Mouse (Mus musculus): ENCODE measurements around the gene Ier2. TPM values are rescaled to one million over a fixed set of nuclear protein-coding genes. Genes with fewer than 3 reads are reported as not detected.

Gene Ier2
- polyA plus RNA-seq, 1 experiment, result 11.0 TPM

DNA sequence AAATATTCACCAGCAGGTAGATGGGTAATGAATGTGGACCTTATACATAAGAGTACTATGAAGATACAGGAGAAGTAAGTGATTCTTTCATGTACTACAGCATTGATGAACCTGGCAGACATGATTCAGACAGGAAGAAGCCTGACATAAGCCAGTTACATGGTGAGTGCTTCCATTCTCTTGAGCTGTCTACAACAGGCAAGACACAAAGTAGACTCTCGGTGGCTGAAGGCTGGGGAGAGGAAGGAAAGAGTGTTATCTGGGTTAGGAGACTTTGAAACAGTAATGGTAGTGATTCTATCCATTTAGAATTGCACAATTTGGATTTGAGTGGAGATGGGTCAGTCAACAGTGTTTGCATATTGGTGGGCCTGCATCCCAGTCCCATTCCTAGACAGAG is 3.7 kb downstream of the Ier2 start:
- DNase-seq (ENCODE audit: low read depth), result no peak
- TF ChIP-seq CTCF (IDR thresholded peaks at IDR 0.05; ENCODE audit: borderline replicate concordance, extremely low read depth, insufficient read depth, insufficient read length) (no peak), POLR2A (IDR thresholded peaks at IDR 0.05; ENCODE audit: borderline replicate concordance, extremely low read depth, insufficient read depth, insufficient read length, poor library complexity, severe bottlenecking) (no peak)

DNA sequence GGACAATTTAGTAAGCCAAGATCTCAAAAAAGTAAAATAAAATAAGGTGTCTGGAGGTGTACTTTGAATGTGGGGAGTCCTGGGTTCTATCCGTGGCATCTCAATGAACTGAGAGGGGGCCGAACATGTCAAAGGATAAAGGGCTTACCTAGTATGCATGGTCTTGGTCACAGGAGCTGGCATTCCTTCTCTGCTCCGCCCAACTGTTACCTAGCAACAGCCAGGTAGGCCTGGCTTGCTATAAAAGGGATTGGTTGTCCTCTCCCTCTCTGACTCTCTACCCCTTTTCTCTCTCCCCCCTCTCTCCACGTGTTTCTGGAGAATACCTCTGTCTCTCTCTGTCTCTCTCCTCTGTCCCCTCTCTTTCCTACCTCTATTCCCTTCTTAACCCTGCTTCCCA is 5.0 kb downstream of the Ier2 start:
- TF ChIP-seq CTCF (IDR thresholded peaks at IDR 0.05; ENCODE audit: borderline replicate concordance, extremely low read depth, insufficient read depth, insufficient read length) (no peak), POLR2A (IDR thresholded peaks at IDR 0.05; ENCODE audit: borderline replicate concordance, extremely low read depth, insufficient read depth, insufficient read length, poor library complexity, severe bottlenecking) (no peak)
- no peak for DNase-seq (ENCODE audit: low read depth)

DNA sequence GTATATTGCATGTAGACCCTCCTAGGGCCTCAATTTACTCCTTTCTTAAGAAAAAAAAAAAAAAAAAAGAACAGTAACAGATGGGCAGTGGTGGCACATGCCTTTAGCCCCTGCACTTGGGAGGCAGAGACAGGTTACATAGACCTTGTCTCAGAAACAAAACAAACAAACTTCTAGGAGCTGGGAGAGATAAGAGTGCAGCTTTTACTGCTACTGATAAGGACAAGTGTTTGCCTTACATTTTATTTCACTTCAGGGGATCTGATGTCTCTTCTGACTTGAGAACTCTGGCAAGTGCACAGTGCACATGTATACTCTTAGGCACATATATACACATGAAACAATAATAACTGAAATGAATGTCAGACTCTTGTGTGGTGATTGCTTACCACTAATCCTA is 5.4 kb downstream of the Ier2 start:
- TF ChIP-seq CTCF (IDR thresholded peaks at IDR 0.05; ENCODE audit: borderline replicate concordance, extremely low read depth, insufficient read depth, insufficient read length), result no peak
- TF ChIP-seq POLR2A (IDR thresholded peaks at IDR 0.05; ENCODE audit: borderline replicate concordance, extremely low read depth, insufficient read depth, insufficient read length, poor library complexity, severe bottlenecking), result no peak
- no peak for DNase-seq (ENCODE audit: low read depth)

DNA sequence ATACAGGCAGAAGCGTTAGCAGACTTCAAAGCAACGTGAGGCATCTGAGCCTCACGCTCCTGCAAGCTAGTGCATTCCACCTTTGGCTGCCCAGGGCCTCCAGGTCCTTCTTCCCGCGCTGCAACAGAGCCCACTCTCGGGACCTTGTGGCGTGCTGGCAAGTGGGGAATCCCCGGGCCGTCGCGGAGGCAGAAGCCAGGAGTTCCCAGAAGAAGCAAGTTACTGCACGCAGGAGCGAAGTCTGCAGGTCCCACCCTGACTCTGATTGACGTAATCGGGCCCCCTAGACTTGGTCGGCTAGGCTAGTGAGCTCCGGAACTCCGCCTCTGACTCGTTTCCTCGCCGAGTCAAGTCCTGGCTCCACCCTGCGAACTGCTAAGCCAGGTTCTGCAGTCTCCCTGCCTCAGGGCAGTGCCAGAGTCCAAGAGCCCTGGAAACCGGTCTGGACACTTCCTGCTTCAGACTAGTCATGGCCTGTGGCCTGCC is 6.0 kb downstream of the Ier2 start:
- peak; percentile 60 for DNase-seq (ENCODE audit: low read depth)
- TF ChIP-seq CTCF (IDR thresholded peaks at IDR 0.05; ENCODE audit: borderline replicate concordance, extremely low read depth, insufficient read depth, insufficient read length) (no peak), POLR2A (IDR thresholded peaks at IDR 0.05; ENCODE audit: borderline replicate concordance, extremely low read depth, insufficient read depth, insufficient read length, poor library complexity, severe bottlenecking) (no peak)

DNA sequence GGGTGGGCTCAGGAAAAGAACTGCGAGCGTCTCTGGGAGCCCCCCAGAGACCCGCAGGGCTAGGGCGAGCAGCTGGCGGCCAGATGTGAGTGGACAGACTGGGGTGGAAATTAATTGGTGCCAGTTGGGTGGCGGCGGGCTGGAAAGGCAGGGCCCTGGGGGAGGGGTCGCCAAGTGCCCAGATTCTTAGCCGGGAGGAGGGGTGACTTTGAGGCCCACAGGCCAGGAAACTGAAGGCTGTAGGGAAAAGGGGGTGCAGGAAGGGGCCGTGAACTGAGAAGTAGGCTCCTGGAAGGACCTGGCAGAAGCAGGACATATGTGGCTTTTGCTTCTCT is 6.5 kb downstream of the Ier2 start:
- TF ChIP-seq CTCF (IDR thresholded peaks at IDR 0.05; ENCODE audit: borderline replicate concordance, extremely low read depth, insufficient read depth, insufficient read length) (no peak), POLR2A (IDR thresholded peaks at IDR 0.05; ENCODE audit: borderline replicate concordance, extremely low read depth, insufficient read depth, insufficient read length, poor library complexity, severe bottlenecking) (no peak)
- peak; percentile 34 for DNase-seq (ENCODE audit: low read depth)

DNA sequence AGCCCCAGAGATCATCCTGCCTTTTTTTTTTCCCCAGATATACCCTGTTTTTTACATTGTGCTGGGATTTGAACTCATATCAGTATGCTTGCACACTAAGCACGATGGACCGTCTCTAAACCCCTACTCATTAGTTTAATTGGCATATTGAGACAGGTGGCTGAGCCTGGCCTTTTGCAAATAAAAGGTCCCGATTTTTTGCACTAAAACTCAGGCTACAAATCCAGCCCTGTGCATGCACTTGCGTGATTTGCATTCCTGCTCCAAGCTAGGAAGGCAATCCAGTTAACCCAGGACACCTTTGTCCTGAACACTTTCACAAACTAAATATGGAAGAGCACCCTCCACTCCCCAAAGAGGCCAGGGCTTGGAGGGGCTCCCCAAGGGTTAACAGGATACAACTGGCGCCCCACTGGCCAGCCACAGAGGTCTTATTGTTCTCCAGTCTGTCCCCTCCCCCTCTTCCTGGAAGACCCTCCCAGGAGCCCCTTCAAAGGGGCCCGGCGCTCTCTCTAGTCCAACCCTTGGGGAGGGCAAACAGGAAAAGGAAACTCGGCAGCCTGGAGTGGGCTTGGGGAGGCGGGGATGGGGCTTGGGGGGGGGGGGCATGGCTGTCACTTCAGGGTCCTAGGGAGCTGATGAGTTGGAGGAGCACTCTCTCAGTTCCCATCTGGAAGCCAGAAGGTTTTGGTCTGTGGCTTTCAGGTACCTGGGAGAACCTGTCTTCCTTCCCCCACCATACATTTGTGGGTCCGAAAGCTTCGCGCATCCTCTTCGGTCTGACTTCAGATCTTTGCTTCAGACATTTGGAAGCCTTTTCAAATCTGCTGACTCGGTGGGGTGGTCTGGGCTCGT is 7.1 kb downstream of the Ier2 start:
- TF ChIP-seq POLR2A (IDR thresholded peaks at IDR 0.05; ENCODE audit: borderline replicate concordance, extremely low read depth, insufficient read depth, insufficient read length, poor library complexity, severe bottlenecking) (no peak), CTCF (IDR thresholded peaks at IDR 0.05; ENCODE audit: borderline replicate concordance, extremely low read depth, insufficient read depth, insufficient read length) (no peak)
- peak; percentile 86 for DNase-seq (ENCODE audit: low read depth)

DNA sequence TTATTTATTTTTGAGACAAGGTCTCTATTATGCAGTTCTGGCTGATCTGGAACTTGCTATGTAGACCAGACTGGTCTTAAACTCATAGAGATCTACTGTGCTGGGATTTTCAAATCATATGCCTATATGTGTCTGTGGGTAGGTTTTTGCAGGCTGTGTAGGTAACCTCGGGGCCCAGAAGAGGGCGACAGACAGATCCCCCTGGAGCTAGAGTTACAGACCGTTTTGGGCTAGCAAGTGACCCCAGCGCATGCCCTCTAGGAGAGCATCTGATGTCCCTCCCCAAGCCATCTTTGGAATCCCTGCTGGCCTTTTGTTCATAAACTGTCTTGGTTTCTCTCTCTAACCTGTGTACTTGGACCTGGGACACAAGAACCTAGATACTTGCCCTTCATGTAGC is 8.1 kb downstream of the Ier2 start:
- TF ChIP-seq POLR2A (IDR thresholded peaks at IDR 0.05; ENCODE audit: borderline replicate concordance, extremely low read depth, insufficient read depth, insufficient read length, poor library complexity, severe bottlenecking) (no peak), CTCF (IDR thresholded peaks at IDR 0.05; ENCODE audit: borderline replicate concordance, extremely low read depth, insufficient read depth, insufficient read length) (peak; percentile 23; the same call in 1 of the 2 replicates)
- DNase-seq (ENCODE audit: low read depth), result no peak

DNA sequence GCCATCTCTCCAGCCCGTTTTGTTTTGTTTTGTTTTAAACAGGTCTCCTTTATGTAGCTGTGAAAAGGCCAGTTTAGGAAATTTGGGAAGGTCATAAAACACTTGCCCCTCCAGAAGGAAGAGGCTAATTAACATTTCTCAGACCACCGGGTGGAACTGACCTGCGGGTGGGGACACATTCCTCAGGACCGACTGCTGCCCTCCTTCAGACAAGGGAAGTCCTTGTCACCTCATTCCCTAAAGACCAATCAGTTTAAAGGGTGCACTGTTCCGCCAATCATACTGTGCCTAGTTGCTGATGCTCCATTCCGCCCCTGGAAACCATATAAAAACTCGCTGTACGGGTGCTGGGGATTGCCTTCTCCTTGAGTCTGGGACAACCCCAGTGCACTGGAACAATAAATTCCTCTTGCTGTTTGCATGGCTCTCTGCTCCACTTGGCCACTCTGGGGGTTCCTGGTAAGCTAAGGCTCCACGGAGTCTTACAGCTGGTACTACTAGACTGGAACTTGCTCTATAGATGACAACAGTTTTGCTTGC is 9.5 kb downstream of the Ier2 start:
- TF ChIP-seq CTCF (IDR thresholded peaks at IDR 0.05; ENCODE audit: borderline replicate concordance, extremely low read depth, insufficient read depth, insufficient read length) (no peak), POLR2A (IDR thresholded peaks at IDR 0.05; ENCODE audit: borderline replicate concordance, extremely low read depth, insufficient read depth, insufficient read length, poor library complexity, severe bottlenecking) (no peak)
- DNase-seq (ENCODE audit: low read depth), result no peak

DNA sequence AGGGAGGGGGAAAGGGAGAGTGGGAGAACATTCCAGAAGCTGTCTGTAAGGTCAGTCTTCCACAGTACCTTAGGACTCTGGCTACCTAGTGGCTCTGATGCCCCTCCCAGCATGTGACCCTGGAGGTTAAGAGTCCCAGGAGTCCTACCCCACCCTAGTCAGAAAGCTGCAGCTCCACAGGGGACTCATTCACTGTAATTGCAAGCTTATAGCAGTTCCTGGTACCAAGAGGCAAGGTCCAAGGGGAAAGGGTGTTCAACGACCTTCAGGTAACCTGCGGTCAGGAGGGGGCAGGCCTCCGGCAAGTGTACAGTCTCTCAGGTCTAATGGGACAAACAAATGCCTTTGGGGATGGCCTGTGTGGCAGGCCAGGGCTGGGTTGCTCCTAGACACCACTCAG is 12.4 kb downstream of the Ier2 start:
- TF ChIP-seq POLR2A (IDR thresholded peaks at IDR 0.05; ENCODE audit: borderline replicate concordance, extremely low read depth, insufficient read depth, insufficient read length, poor library complexity, severe bottlenecking), result no peak
- no peak for TF ChIP-seq CTCF (IDR thresholded peaks at IDR 0.05; ENCODE audit: borderline replicate concordance, extremely low read depth, insufficient read depth, insufficient read length)
- no peak for DNase-seq (ENCODE audit: low read depth)

DNA sequence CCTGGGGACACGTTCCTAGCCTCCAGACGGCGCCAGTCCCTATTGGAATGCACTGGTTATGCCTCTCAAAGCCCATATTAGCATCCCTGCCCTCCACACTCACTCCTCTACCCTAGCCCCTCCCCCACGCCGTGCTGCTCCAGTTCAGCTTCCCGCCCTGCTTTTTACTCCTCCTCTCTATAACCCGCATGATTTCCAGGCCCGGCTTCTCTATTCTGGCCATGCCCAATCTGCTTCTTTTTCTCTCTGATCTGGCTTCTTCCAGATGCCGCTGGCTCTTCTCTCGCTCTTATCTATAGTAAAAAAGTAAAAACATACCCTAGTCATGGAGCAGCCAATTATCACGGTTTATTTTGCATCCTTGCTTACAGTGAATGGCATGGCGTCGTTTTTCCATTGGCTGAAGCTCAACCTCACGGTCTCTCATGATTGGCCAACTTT is 15.2 kb downstream of the Ier2 start:
- TF ChIP-seq CTCF (IDR thresholded peaks at IDR 0.05; ENCODE audit: borderline replicate concordance, extremely low read depth, insufficient read depth, insufficient read length), result no peak
- TF ChIP-seq POLR2A (IDR thresholded peaks at IDR 0.05; ENCODE audit: borderline replicate concordance, extremely low read depth, insufficient read depth, insufficient read length, poor library complexity, severe bottlenecking), result no peak
- peak; percentile 71 for DNase-seq (ENCODE audit: low read depth)

DNA sequence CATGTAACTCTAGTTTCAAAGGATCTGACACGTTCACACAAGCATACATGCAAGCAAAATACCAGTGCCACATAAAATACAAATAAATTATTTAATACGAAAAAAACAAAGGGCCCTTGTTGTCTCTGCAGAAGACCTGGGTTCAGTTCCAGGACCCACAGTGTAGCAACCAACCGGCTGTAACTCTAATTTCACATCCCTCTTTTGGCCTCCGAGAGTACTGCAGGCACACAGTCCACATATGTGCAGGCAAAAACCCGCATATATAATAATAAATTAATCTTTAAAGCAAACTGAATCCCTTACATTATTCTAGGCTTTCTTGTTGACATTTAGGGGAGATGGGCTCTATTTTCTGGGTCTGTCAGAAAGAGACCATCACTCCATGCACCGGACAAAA is 15.9 kb downstream of the Ier2 start:
- peak; percentile 33; the same call in 1 of the 2 replicates for TF ChIP-seq CTCF (IDR thresholded peaks at IDR 0.05; ENCODE audit: borderline replicate concordance, extremely low read depth, insufficient read depth, insufficient read length)
- TF ChIP-seq POLR2A (IDR thresholded peaks at IDR 0.05; ENCODE audit: borderline replicate concordance, extremely low read depth, insufficient read depth, insufficient read length, poor library complexity, severe bottlenecking), result no peak
- peak; percentile 35 for DNase-seq (ENCODE audit: low read depth)

DNA sequence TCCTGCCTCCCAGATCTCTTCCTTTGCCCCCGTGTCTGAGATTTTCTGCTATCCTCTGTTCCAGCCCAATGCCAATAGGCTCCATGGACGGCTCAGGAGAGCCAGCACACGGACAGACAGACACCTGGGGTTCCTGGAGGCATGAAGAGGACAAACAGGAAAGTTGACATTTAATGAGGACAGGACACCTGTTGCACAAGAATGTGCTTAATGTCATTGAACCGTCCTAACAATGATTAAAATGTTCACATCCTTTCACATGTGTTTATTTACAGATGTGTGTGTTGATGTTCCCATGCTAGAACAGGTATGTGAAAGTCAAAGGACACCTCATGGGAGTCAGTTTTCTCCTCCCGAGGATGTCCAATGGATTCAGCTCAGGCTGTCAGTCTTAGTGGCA is 19.6 kb downstream of the Ier2 start:
- no peak for DNase-seq (ENCODE audit: low read depth)
- TF ChIP-seq POLR2A (IDR thresholded peaks at IDR 0.05; ENCODE audit: borderline replicate concordance, extremely low read depth, insufficient read depth, insufficient read length, poor library complexity, severe bottlenecking) (no peak), CTCF (IDR thresholded peaks at IDR 0.05; ENCODE audit: borderline replicate concordance, extremely low read depth, insufficient read depth, insufficient read length) (no peak)
